Mouse (Mus musculus): ENCODE measurements around the gene Gm49321.

DNA sequence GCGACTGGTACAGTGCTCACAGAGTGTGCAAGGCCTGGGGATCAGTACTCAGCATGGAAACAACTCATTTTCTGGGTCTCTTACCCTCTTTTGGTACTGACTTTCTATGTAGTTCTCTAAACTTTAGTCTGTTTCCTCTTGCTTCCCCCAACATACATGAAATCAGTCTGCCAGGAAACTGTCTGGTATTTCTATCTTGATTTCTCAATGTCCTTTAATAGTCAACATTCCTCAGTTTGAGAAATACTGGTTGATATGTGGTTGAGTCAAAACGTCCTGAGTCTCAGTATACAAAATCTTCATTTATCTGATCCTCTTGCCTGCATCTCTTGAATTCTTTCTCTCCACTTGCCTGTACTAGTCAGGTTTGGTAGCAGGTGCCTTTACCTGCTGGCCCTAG is 2.9 kb upstream of the Gm49321 start:
- TF ChIP-seq CTCF (IDR thresholded peaks at IDR 0.05; ENCODE audit: extremely low read depth, insufficient read depth, low read length) (no peak), POLR2A (IDR thresholded peaks at IDR 0.05; ENCODE audit: extremely low read depth, insufficient read depth, low read length) (no peak)

All from cortical plate, adult 2 months (tissue).